Mouse (Mus musculus): ENCODE measurements around the gene Zfp456.
"Not testable (repeated sequence)": the region's sequence is repeated elsewhere in the genome, so short reads cannot be mapped to it uniquely, and the experiment has no call there.

Zfp456 gene

DNA sequence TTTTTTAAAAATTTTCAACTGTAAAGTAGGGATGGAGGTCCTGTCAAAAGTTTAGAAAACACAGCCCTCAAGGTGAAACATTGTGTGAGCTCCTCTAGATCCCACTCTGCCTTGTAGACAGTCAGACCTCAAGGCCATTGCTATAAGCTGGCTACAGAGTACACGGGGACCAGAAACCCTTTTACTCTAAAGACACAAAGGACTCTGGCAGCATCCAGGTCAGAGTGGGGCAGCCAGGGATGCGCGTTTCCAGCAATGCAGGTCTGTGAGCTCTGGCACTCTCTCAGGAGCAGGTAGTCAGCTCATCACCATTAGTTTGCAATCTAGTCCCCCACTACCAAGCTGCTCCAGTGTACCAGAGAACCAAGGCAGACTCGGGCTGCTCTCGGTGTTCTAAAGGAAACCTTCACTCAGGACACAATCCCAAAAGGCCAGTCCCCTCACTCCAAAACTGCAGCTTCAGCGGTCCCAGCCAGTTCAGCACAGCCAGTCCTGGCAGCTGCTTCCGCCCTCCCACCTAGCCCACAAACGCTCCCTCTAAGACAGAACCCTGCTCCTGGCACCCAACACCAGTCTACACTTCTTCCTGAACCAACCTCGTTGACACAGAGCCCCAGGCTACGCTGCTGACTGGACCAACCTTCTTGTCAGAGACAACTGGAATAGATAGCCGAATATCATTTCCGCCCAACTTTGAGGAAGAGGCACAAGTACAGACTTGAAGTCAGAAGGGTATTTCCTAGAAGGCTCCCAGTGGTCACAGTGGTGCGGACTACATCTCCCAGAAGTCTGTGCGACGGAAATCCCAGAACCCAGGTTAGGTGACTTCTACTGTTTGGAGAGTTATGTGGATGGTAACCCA, at the start of gene Zfp456, which contains the start of gene Gm28041:
Zfp456 (minus strand) TSS at position 761 of the 862 bp plus-strand sequence.
Gm28041 (minus strand) TSS at position 684 of the 862 bp plus-strand sequence.
- peak; percentile 76 for DNase-seq (ENCODE audit: low read depth, low spot score)

DNA sequence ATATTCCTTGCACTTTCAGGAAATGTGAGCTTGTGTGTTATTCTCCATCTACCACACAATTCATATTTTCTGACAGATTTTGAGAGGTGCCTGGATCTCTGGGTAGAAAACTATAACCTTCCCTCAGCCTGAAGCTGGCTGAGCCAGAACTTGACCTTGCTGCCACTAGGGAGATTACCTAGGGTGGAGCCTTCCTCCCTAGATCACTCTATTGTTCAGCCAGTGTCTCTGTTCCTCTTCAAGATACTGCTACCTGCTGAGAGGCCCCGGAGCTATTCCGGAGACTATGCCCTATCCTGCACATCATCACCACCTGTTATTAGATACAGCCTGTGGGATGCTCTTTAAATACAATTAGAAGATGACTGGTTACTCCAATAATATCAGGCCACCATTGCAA, 46.9 kb upstream of the Zfp456 start:
- DNase-seq (ENCODE audit: low read depth, low spot score) = not testable (repeated sequence)

DNA sequence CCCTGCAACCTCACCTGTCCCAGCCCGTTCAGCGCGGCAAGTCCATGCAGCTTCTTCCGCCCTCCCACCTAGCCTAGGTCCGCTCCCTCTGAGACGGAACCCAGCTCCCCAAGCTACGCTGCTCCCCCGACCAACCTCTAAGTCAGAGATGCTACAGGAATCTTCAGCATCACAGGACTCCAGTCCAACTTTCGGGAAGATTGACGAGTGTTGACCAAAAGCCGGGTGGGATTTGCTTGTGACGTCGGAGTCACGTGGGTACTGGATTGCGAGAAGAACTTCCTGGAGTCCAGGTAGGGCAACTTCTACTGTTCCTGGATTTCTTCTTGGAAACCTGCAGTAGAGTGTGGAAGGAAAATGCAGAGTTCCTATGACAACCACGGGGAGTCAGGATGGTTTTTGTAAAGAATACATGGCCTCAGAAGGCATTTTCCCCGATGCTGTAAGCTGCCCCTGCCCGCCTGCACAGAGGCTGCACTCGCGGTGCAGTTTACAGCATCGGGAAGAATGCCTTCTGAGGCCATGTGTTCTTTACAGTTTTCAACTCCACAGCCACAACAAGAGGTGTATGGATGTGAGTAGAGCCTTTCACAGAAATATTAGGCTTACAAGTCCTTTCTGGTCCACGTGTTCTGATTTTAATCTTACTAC, 45.7 kb upstream of the Zfp456 start, which contains the start of gene Zfp459:
Zfp459 (minus strand) TSS at position 212 of the 651 bp plus-strand sequence.
- DNase-seq (ENCODE audit: low read depth, low spot score) = peak; percentile 60

DNA sequence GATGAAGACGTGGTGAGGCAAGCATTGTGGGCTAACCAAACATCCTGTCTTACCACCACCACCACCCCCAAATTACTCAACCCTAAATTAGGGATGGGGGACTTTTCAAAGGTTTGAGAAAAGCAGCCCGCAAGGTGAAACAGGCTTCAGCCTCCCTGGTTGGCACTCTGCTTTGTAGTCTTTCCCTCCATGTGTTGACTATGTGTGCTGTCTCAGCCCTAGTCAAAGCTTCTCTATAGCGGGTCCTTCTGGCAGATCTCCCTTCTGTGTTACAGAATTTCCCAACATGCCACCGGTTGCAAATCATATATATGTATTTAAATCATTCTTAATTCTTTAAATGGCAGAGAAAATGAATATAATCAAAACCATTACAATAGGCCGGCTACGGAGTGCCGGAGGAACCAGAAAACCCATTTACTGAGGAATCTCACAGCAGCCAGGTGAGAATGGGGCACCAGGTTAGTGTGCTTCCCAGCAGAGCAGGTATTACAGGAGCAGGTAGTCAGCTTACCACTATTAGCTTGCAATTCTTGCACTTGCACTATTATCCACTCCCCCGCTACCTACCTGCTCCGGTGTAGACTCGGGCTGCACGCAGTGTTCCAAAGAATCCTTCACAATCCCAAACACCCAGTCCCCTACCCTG, 45.1 kb upstream of the Zfp456 start:
- peak; percentile 12 for DNase-seq (ENCODE audit: low read depth, low spot score)

DNA sequence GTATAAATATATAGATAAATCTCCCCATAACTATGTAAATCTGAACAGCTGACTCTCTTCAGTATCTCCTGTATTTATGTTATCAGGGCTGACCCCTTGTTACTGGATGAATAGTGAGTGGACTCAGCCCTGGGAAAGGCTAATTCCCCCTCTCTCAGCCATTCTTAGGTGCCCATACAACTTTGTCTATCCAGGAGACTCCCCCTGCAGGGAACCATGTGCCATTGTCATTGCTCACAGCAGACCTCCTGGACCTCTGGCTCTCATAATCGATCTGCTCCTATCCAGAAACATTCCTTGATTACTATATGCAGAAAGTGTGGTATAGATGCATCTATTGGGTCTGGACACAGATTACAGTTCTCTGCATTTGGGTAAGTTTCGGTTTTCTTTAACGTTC, 41.2 kb upstream of the Zfp456 start:
- DNase-seq (ENCODE audit: low read depth, low spot score) = no peak

DNA sequence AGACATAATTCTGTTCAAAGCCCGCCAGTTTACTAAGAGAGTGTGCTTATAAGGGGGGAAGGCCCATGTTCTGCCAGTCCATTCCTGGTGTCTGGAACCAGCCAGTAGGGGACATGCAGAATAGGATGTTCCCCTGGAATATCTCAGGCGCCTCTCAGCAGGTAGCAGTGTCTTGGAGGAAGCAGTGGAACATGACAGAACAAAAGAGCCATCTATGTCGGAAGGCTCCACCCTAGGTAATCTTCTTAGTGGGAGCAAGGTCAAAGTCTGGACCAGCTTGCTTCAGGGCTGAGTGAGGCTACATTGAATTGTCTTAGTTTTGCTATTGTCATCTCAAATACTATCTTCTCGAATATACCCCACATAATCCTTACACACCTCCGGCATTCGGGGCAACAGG, 40.1 kb upstream of the Zfp456 start:
- DNase-seq (ENCODE audit: low read depth, low spot score) = no peak

DNA sequence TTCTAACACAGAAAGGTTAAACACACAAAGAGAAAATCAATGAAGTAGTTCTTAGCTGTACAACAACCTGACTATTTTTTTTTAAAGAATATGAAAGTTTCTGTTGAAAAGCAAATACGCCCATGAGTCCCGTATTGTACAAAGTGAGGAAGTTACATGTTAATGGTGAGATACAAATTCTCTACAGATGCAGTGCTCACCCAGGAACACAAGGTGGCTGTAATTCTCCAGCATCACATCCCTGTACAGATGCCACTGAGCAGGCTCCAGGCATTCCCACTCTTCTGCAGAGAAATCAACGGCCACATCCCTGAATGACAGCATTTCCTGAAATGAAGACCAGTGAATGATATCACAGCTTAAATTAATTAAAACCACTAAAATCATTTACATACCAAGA, 38.0 kb upstream of the Zfp456 start:
- DNase-seq (ENCODE audit: low read depth, low spot score) = peak; percentile 13

DNA sequence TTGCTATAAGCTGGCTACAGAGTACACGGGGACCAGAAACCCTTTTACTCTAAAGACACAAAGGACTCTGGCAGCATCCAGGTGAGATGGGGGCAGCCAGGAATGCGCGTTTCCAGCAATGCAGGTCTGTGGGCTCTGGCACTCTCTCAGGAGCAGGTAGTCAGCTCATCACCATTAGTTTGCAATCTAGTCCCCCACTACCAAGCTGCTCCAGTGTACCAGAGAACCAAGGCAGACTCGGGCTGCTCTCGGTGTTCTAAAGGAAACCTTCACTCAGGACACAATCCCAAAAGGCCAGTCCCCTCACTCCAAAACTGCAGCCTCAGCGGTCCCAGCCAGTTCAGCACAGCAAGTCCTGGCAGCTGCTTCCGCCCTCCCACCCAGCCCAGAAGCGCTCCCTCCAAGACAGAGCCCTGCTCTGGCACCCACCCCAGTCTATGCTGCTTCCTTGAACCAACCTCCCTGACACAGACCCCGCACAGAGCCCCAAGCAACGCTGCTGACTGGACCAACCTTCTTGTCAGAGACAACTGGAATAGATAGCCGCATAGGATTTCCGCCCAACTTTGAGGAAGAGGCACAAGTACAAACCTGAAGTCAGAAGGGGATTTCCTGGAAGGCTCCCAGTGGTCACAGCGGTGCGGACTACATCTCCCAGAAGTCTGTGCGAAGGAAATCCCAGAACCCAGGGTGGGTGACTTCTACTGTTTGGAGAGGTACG, 23.7 kb upstream of the Zfp456 start, which contains the start of gene Zfp429:
Zfp429 (minus strand) TSS at position 637 of the 721 bp plus-strand sequence.
- DNase-seq (ENCODE audit: low read depth, low spot score) = peak; percentile 83

DNA sequence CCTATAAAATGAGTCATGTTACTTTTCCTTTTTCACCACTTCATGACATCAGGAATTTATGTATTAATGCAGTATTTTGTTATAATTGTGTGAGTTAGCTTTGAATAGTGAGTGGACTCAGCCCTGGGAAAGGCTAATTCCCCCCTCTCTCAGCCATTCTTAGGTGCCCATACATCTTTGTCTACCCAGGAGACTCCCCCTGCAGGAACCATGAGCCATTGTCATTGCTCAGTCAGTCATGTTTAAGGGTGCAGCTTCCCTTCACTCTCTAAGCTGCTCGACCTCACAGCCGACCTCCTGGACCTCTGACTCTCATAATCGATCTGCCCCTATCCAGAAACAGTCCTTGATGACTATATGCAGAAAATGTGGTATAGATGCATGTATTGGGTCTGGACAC, 645 bp upstream of the Zfp456 start:
- not testable (repeated sequence) for DNase-seq (ENCODE audit: low read depth, low spot score)

DNA sequence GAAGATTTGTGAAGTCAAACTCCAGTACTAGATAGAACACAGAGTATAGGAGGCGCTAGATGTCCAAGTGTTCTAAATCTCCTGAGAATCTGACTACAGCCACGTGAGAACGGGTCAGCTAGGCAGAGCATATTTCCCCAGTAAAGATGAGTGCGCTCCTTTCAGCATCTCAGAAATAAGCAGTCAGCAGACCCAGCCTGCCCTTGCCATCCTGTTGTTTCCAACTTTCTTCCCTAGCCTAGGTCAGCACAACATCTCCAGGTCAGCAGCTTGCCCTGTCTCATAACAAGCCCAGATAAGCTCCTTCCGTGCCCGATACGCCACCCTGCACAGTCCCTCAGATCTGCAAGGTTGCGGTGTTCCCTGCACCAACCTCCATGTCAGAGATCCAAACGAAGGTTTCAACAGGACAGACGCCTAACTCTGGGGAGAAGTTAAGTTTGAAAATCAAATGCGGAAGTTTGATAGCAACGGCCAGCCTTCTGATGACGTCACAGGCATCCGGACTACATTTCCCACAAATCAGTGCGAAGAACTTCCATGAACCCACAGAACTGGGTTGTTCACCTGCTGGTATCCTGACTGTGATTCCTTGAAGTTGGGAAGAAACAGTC, 15.4 kb downstream of the Zfp456 start, which contains the start of the genes Gm28044 and Zfp953:
Gm28044 (minus strand) TSS at position 406 of the 614 bp plus-strand sequence.
Zfp953 (minus strand) TSS at position 475 of the 614 bp plus-strand sequence.
- DNase-seq (ENCODE audit: low read depth, low spot score) = peak; percentile 97

DNA sequence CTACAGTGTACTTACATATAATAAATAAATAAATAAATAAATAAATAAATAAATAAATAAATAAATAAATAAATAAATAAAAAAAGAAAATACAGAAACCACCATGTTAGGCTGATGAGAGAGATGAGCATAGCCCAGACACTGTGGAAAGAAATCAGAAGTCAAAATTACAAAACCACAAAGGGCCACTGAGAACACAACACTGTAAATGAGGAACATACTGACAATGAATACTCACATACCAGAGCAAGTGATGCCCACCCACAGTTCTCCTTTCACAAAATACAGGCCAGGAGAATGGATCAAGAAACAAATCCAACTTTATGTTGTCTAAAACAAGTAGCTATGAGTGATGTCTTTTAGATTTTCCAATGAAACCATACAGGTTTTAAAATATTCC, 23.8 kb downstream of the Zfp456 start:
- DNase-seq (ENCODE audit: low read depth, low spot score) = no peak

DNA sequence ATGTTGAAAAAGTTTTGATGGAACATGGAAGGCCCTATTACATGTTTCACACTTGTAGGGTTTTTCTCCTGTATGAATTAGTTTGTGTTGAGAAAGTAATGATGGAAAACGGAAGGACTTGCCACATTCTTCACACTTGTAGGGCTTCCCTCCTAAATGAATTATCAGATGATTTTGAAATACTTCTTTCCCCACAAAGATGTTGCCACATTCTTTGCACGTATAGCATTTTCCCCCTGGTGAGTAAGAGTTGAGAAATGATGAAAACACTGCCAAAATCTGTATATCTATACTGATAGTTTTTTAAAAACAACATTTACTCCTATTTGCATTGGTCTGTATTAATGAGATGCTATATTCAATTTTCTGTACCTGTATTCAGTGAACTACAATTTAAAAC, 32.2 kb downstream of the Zfp456 start:
- no peak for DNase-seq (ENCODE audit: low read depth, low spot score)

DNA sequence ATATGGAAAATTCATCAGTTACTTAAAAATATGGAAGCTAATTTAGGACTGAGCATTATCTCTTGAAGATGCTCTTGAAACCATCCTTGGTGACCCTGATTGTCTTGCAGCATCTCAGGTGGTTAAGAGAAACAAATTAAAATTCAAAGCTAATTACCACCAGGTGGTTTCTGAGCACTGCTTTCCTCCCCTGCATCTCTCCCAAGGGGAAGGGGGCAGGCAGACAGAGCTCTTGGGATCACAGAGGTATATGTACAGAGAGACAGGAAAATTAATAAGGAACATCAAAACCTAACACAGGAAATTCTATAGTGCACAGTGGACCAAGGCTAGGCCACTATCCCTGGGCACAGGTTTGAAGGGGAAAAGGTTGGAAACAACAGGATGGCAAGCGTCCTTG, 42.7 kb downstream of the Zfp456 start:
- peak; percentile 1 for DNase-seq (ENCODE audit: low read depth, low spot score)

DNA sequence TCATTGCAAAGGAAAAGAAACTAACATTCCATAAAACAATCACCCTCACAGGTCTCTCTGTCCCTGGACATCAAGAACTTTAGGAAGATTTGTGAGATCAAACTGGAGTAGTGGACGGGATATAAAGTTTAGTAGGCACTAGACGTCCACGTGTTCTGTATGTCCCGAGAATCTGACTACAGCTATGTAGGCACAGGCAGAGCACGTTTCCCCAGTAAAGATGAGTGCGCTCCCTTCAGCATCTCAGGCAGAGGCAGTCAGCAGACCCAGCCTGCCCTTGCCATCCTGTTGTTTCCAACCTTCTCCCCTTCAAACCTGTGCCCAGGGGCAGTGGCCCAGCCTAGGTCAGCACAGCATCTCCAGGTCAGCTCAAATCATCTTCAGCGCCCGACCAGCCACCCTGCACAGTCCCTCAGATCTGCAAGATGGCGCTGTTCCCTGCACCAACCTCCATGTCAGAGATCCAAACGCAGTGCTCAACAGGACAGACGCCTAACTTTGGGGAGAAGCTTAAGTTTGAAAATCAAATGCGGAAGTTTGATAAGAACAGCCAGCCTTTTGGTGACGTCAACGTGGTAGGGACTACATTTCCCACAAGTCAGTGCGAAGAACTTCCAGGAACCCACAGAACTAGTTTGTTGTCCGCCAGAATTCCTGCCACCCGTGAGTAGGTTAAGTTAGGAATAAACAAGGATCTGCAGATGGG, 43.4 kb downstream of the Zfp456 start, which contains the start of gene Zfp595:
Zfp595 (minus strand) TSS at position 552 of the 706 bp plus-strand sequence.
- DNase-seq (ENCODE audit: low read depth, low spot score) = peak; percentile 97

Measured in brain, adult 2 months (tissue).